Mouse (Mus musculus) kidney, adult 18-20 months (tissue): ENCODE data around the gene Dnase1l1.

ENCODE experiments used
- DNase-seq: peaks from one replicate; pipeline ENCODE4 v3.0.0; 2021

Gene Dnase1l1

GRCm38 (mm10) chrX:74269736-74270061, 12.4 kb downstream of the Dnase1l1 start:
- DNase-seq = no peak

- no peak for DNase-seq
These were observed 24.4 kb downstream of the Dnase1l1 start for GRCm38 (mm10) chrX:74257746-74258145.

DNA sequence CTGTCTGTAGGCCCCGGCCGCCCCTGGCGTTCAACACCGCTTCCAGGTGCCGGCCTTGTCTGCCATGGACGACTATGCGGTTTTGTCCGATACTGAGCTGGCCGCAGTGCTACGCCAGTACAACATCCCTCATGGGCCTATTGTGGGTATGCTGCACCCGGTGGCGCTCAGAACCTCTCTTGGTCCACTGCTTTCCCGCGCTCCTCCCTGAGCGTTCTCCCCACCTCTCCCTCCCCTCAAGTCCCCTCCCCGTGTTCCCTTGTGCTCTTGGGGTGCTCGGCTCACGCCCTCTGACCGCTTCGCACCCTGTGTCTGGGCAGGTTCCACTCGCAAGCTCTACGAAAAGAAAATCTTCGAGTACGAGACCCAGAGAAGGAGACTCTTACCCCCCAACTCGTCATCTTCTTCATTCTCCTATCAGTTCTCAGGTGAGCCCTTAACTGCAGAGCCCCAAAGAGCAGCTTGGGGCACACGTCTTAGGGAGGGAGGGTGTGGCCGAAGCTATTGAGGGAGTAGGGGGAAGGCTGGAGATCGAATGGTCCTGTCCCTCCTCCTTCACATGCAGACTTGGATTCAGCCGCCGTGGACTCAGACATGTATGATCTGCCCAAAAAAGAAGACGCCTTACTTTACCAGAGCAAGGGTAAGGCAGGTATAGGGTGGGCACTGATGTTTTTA, 27.1 kb downstream of the Dnase1l1 start:
- no peak for DNase-seq

DNA sequence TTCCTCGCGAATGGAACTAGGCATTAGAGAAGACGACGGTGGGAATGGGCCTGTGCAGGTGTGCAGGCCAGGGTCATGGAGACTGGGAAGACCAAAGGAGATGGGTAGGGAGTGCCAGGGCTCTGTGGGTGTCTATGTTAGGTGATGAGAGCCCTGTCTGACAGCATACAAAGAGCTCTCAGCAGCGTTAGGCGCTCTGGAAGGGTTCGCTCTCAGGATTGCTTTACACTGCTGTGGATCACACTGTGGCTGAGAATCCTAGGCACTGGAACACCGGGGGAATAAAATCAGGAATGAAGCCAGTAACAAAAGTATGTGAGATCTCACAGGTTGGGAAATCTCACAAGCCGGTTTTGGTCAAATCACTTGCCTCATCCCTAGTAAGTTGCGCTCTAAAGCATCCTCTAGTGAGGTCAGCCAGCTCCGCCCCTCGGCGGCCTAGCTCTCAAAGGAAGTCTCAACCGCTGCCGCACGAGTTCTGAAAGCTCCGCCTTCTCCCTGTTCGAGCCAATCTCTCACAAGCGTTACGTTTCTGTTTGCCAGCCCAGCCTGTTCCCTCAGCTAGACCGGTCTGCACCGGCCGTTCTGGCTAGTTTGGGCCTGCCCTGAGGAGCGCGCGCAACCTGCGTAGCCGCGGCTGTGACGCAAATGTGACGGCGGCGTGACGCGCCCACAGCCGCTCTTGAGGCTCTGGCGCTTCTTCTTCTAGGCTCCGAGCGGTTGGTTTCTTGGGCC, 27.8 kb downstream of the Dnase1l1 start, which contains the start of gene Emd:
TSS of gene Emd (plus strand) at position 535 of the 735 bp plus-strand sequence.
- DNase-seq = peak; percentile 89

- peak; percentile 75 for DNase-seq
These were observed 32.5 kb downstream of the Dnase1l1 start, which contains the start of gene Flna for GRCm38 (mm10) chrX:74249615-74250014. Gene Flna (minus strand): TSS chrX:74249820.

GRCm38 (mm10) chrX:74248651-74249050, 33.5 kb downstream of the Dnase1l1 start:
- DNase-seq = peak; percentile 76

DNA sequence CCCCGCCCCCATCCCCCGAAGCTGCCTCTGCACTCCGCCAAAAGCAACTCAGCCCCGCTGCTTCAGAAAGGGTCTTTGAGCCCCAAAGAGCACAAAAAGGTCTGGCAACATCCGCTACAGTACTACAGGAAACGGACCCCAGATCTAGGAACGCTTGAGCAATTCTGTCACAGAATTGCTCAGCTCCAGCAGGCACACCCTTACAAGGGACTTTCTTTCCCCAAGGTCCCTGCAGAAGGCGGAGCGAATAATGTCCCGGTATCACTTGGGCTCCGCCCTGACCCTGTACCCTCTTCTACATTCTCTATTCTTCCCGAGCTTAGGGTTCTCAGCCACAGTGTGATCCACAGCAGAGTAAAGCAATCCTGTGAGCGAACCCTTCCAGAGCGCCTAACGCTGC, 35.4 kb downstream of the Dnase1l1 start:
- no peak for DNase-seq

DNA sequence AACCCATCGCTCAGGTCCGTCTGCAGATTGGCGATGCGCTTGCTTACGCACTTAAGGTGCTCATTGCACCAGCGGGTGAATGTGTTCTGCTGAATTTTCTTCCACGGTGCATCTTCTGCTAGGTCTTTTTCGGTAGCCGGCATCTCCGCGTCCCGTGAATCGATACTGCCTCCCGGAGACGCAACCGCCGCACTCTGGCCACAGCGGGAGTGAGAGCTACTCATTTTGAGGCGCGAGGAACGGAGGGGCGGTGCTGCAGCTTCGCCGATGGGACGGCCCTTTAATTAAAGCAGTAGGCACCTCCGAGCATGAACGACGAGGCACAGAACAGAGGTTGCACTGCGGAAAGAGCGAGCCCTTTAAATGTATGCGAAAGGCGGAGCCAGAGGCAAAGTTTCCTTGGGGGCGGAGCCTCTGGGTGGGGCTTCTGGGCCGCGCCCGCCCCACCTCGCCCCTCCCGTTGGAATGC, 35.9 kb downstream of the Dnase1l1 start:
- peak; percentile 85 for DNase-seq

- peak; percentile 64 for DNase-seq
These were observed 36.5 kb downstream of the Dnase1l1 start for GRCm38 (mm10) chrX:74245687-74246086.

DNA sequence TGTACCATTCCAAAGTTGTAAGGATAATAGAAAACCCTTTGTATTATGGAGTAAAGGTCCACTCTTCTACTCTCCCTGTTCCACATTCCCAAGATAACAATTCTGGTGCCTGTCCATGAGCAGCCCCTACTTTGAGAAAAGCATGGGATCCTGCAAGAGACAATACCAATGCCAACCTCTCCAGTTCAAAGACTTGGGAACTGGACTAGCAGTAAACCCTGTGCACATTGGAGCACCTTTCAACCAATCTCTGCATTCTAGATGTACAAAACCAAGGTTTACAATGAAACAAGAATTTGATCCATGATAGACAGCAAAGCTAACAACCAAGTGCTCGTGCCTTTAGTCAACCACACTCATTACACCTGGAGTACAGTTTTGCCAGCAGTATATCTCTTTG, 37.0 kb downstream of the Dnase1l1 start:
- DNase-seq = no peak

DNA sequence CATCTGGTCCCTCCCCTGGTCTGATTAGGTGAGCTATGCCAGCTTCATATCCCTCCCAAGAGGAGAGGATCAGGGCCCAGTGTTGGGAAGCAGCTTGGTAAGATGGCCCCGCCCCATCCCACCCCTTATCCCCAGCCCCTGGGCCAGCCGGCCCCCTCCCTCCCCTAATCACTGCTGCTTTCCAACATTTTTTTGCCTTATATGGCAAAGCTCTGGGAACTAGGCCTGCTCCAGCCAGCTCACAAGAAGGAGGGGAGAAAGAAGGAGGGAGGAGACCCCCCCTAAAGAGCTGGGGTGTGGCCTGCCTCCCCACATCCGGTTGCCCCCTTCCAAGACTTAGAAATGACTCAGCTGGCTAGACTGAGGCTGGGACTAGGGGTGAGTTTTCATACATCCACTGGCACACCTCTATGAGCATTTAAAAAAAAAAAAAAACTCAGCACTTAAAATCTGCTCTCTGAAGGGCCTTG, 37.5 kb downstream of the Dnase1l1 start:
- peak; percentile 13 for DNase-seq

GRCm38 (mm10) chrX:74243807-74244206, 38.3 kb downstream of the Dnase1l1 start:
- DNase-seq = no peak

DNA sequence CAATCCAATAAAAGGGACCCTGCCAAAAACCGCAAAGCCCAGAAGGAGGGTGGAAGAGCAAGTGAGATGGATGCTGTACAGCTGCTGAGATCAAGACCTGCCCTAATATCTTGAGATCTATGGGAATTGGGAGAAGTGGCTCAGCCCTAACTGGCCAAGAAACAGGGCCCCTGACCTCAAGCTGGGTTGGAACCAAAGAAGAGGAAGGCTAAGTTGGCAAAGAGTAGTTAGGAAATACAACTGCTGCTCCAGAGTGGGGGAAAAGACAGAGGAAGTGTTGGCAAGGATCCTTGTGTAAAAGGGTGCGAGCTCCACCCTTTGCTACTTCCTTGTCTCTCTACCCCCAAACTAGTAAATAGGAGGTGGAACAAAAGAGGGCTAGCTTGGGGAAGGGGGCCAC, 38.7 kb downstream of the Dnase1l1 start:
- DNase-seq = no peak

GRCm38 (mm10) chrX:74240332-74240731, 41.8 kb downstream of the Dnase1l1 start:
- DNase-seq = no peak

DNA sequence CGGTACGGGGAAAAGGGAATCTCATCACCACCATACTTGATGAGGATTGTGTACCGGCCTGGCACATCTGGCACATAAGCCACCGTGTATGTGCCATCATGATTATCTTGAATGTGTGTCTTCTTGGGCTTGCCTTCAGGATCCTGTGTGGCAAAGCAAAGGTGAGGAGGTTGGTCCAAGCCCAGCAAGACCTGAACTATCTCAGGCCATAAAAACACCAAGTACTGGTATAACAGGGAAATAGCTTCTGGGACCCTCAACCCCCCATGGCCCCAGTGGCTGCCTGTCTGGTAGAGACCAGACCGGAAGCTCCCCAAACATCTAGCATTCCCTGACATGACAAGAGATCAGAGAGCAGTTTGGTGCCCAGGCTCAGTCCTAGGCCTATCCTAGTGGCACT, 48.9 kb downstream of the Dnase1l1 start:
- no peak for DNase-seq

DNA sequence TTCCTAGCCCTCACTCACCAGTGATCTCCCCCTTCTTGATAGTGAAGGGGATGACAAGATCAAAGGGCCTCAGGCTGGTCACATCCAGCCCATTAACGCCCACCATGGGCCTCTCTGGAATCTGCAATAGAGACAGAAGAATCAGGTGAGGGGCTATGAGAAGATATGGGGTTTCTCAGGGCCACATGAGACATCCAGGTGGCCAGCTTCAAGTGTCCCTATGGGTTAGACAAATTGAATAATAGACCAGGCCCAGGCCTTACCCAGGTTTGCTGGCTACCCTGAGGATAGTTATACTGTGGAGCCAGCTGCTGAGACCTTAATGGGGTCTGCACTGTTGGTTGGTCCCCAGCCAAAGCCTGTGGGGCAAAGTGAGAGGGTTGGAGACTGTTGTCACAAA, 52.1 kb downstream of the Dnase1l1 start:
- no peak for DNase-seq
